Mouse (Mus musculus) erythroblast, adult 5-6 weeks (primary cell): Measurements from ENCODE around the gene Mical2. TPM values are rescaled to one million over a fixed set of nuclear protein-coding genes. Genes with fewer than 3 reads are reported as not detected.

Source experiments
- ATAC-seq: replicated peaks from 2 replicates; pipeline ENCODE4 v1.8.0; 2016; ENCODE audit warnings: moderate number of reproducible peaks, mild to moderate bottlenecking, moderate TSS enrichment, inconsistent platforms; ENCODE audit not compliant: poor library complexity, low FRiP score, severe bottlenecking
- total RNA-seq, 2 experiments: library from RNA; stranded (forward) in 1 of 2; stranded (reverse) in 1 of 2; fragments of 150-400 nt in 1 of 2; fragments of 200-764, 138-1000 nt in 1 of 2; gene quantifications; 2 replicates each; pipeline versions ENCODE4 v1.2.3 to v1.2.4; 2015 to 2017; ENCODE audit warnings: low replicate concordance in 2 of 2

Gene Mical2
- total RNA-seq, 2 experiments from 2014 or later: 0.34 TPM; not detected in 1

GRCm38 (mm10) chr7:112300141-112300540 lies 74.5 kb downstream of the Mical2 start:
- no peak for ATAC-seq

- no peak for ATAC-seq
Measured at GRCm38 (mm10) chr7:112301052-112301451, 75.4 kb downstream of the Mical2 start.

GRCm38 (mm10) chr7:112304382-112304781 lies 78.7 kb downstream of the Mical2 start:
- no peak for ATAC-seq

- ATAC-seq: no peak
Measured at GRCm38 (mm10) chr7:112309289-112310016, 83.8 kb downstream of the Mical2 start.

- ATAC-seq: no peak
Measured at GRCm38 (mm10) chr7:112310017-112310360, 84.3 kb downstream of the Mical2 start.

- no peak for ATAC-seq
Measured at GRCm38 (mm10) chr7:112313211-112313610, 87.6 kb downstream of the Mical2 start.

GRCm38 (mm10) chr7:112313670-112314069 lies 88.0 kb downstream of the Mical2 start:
- ATAC-seq: no peak

GRCm38 (mm10) chr7:112316239-112316638 lies 90.6 kb downstream of the Mical2 start:
- ATAC-seq: no peak

GRCm38 (mm10) chr7:112317491-112317890 lies 91.8 kb downstream of the Mical2 start:
- no peak for ATAC-seq

GRCm38 (mm10) chr7:112318306-112318705 lies 92.7 kb downstream of the Mical2 start:
- no peak for ATAC-seq

- no peak for ATAC-seq
Measured at GRCm38 (mm10) chr7:112319419-112319818, 93.8 kb downstream of the Mical2 start.

- ATAC-seq: no peak
Measured at GRCm38 (mm10) chr7:112320052-112320730, 94.5 kb downstream of the Mical2 start.

- ATAC-seq: no peak
Measured at GRCm38 (mm10) chr7:112321798-112322794, 96.4 kb downstream of the Mical2 start.

GRCm38 (mm10) chr7:112324577-112324976 lies 98.9 kb downstream of the Mical2 start:
- ATAC-seq: no peak

- ATAC-seq: no peak
Measured at GRCm38 (mm10) chr7:112326852-112327251, 101.2 kb downstream of the Mical2 start.

- no peak for ATAC-seq
Measured at GRCm38 (mm10) chr7:112328969-112329368, 103.3 kb downstream of the Mical2 start.

- no peak for ATAC-seq
Measured at GRCm38 (mm10) chr7:112329496-112329895, 103.8 kb downstream of the Mical2 start.

GRCm38 (mm10) chr7:112330935-112331334 lies 105.3 kb downstream of the Mical2 start:
- ATAC-seq: no peak

GRCm38 (mm10) chr7:112331804-112332203 lies 106.1 kb downstream of the Mical2 start:
- ATAC-seq: no peak

- ATAC-seq: no peak
Measured at GRCm38 (mm10) chr7:112332426-112332825, 106.8 kb downstream of the Mical2 start.
